In the genomic region with DNA sequence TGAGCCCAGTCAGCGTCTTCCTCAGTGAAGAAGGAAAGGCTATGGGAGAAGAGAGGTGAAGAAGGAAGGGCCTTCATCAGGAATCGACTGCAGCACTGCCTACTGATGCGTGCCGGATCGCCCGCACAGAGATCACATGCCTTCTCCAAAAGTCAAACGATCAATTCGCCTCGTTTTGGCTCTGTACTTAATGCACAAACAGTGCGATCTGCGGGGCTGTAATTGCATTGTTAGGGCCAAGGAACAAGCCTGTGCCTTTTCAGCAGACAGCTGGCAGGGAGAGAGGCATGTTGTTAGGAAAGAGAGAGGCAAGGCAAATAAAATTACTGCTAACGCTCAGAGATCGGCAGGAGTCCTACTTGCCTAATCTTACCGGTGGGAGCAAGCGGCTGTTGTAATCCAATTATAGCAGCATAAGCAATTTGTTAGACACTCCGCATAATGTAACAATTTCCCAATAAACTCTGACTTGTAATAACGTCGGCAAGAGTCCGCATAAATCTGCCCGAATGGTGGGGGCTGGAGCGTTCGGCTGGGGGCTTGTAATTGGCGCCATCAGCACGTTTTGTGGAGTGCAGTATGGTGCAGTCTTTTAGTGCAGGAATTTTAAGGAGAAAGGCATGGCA, we compare ENCODE assay signal across 7 mouse cellular contexts.
DNase-seq lines count a peak whose midpoint lies in the region; ATAC-seq and TF ChIP-seq lines count a peak whose summit lies in the region.

No protein-coding gene starts in this region.

- WGBS in forebrain, embryonic 10.5 days, result 51% methylated on average over 24 of the region's 24 CpGs
- WGBS in limb, embryonic 12.5 days, result 18% methylated on average over 24 of the region's 24 CpGs

- peak; percentile 78; the same call in 1 of the 2 replicates for ATAC-seq in limb, embryonic 12.5 days (ENCODE audit: insufficient number of reproducible peaks, insufficient read depth, low FRiP score, low TSS enrichment, low read depth)
- ATAC-seq in activated CD4-positive, CD25-positive, alpha-beta regulatory T cell, adult 4 months, result no peak

- H3K9me3 ChIP-seq in E14TG2a.4 (ENCODE audit: low read length) (no peaks in the 10 kb centered on the region), ES-E14 (ENCODE audit: control insufficient read depth, insufficient read depth, low read depth, low read length) (no peaks in the 10 kb centered on the region)
- no peaks in the 10 kb centered on the region for H3K9me3 ChIP-seq in forebrain, embryonic 10.5 days
- no peaks in the 10 kb centered on the region for H3K9me3 ChIP-seq in limb, embryonic 12.5 days

- no peak overlapping the region for H3K27ac ChIP-seq in ES-E14 (ENCODE audit: insufficient read depth, low read depth, low read length, poor library complexity, severe bottlenecking)
- no peak overlapping the region for H3K27ac ChIP-seq in forebrain, embryonic 10.5 days
- peak overlapping the region; percentile 74 for H3K27ac ChIP-seq in limb, embryonic 12.5 days

- in situ Hi-C loops in ES-E14 (cut with MboI; ENCODE audit: low sequenced_read_pairs in 2 of 2, unreplicated experiment in 2 of 2), result no loop called here

- DNase-seq in ES-E14 (ENCODE audit: low read depth, low spot score), result no peak
- no peak for DNase-seq in forebrain, embryonic 10.5 days (ENCODE audit: extremely low spot score, low spot score)
- peak; percentile 54 for DNase-seq in retina, embryonic 14.5 days (ENCODE audit: low spot score)
- DNase-seq in kidney, adult 9 months, result no peak

- peak overlapping the region; percentile 49 for H3K4me2 ChIP-seq in limb, embryonic 12.5 days

- H3K4me3 ChIP-seq in E14TG2a.4 (replicated peaks; ENCODE audit: low read length), result peak overlapping the region; percentile 58
- H3K4me3 ChIP-seq in ES-E14 (ENCODE audit: insufficient read depth in 1 of 2, low read depth in 1 of 2, low read length in 2 of 2, poor library complexity in 1 of 2, severe bottlenecking in 1 of 2), result 0 out of 4 replicates have a peak overlapping the region, but pooled peaks have one; percentile 3 to 29
- peak overlapping the region; percentile 11; the same call in 1 of the 2 replicates for H3K4me3 ChIP-seq in forebrain, embryonic 10.5 days
- H3K4me3 ChIP-seq in limb, embryonic 12.5 days (replicated peaks), result peak overlapping the region; percentile 24

- TF ChIP-seq CTCF in E14TG2a.4 (conservative IDR thresholded peaks at IDR 0.05; ENCODE audit: low read length), result no peak

- H3K27me3 ChIP-seq in E14TG2a.4 (ENCODE audit: insufficient read depth, low read length), result no peaks in the 10 kb centered on the region
- peaks cover 26% of the 10 kb centered on the region for H3K27me3 ChIP-seq in forebrain, embryonic 10.5 days (ENCODE audit: poor library complexity, severe bottlenecking)
- no peaks in the 10 kb centered on the region for H3K27me3 ChIP-seq in limb, embryonic 12.5 days

- H3K4me1 ChIP-seq in E14TG2a.4 (replicated peaks; ENCODE audit: low read depth, low read length), result peaks cover 12% of the 10 kb centered on the region; the same call in 1 of the 2 replicates
- H3K4me1 ChIP-seq in ES-E14 (ENCODE audit: control insufficient read depth in 2 of 2, insufficient read depth in 2 of 2, low read length in 2 of 2, poor library complexity in 1 of 2), result 0 out of 4 replicates have a peak, but pooled peaks cover 0 to 2% of the 10 kb centered on the region in 2 experiments
- peaks cover 29% of the 10 kb centered on the region for H3K4me1 ChIP-seq in forebrain, embryonic 10.5 days
- H3K4me1 ChIP-seq in limb, embryonic 12.5 days (replicated peaks), result peaks cover 58% of the 10 kb centered on the region

- H3K36me3 ChIP-seq in E14TG2a.4 (ENCODE audit: insufficient read depth, low read length), result peaks cover 3% of the 10 kb centered on the region; the same call in 1 of the 2 replicates
- no peaks in the 10 kb centered on the region; the same call in 1 of the 2 replicates for H3K36me3 ChIP-seq in ES-E14 (ENCODE audit: control insufficient read depth, insufficient read depth, low read length, poor library complexity, severe bottlenecking)
- H3K36me3 ChIP-seq in forebrain, embryonic 10.5 days (replicated peaks), result no peaks in the 10 kb centered on the region; the same call in 1 of the 2 replicates
- H3K36me3 ChIP-seq in limb, embryonic 12.5 days, result peaks cover 8% of the 10 kb centered on the region; the same call in 1 of the 2 replicates

- H3K9ac ChIP-seq in ES-E14 (ENCODE audit: insufficient read depth, low read depth, low read length, poor library complexity, severe bottlenecking), result no peak overlapping the region; the same call in 1 of the 2 replicates
- H3K9ac ChIP-seq in limb, embryonic 12.5 days (replicated peaks), result no peak overlapping the region

TF ChIP-seq in ES-E14, 5 proteins besides CTCF, POLR2A, EP300 and RAD21:
- no peak for TF ChIP-seq HCFC1 (IDR thresholded peaks at IDR 0.05; ENCODE audit: borderline replicate concordance, insufficient read depth, low read length)
TF ChIP-seq in ES-E14: peak in this region for 0.
